Mouse (Mus musculus): ENCODE measurements around the gene Frmd8.

Gene Frmd8

DNA sequence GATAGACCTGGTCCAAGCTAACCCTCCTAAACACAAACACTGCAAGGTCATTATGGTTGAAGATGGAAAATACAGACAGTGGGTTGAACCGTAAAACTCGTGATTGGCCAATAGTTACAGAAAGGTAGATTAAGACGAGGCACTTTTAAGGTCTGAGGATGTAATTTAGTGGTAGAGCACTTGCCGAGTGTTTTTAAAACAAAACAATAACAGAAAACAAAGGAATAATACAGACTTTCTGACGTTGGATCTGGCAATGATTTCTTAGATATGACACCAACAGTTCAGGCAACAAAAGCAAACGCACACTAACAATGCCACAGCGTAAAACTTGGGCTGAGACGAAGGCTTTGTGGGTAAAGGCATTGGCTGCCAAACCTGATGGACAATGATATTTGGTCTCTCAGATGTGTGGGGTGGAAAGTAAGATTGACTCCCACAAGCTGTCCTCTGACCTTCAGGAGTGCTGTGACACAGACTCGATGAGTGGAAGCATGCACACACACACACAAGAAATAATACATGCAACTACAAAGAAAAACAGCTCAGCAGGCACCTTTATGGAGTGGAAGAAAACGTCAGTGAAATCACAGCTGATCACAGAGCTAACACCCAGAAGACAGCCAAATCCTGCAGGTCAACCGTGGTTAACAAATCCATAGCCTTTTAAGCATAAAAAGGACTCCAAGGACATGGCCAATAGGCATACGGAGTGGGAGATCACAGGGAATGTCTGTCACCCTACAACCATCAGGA lies 36.8 kb downstream of the Frmd8 start:
- DNase-seq (ENCODE audit: low spot score), result no peak

DNA sequence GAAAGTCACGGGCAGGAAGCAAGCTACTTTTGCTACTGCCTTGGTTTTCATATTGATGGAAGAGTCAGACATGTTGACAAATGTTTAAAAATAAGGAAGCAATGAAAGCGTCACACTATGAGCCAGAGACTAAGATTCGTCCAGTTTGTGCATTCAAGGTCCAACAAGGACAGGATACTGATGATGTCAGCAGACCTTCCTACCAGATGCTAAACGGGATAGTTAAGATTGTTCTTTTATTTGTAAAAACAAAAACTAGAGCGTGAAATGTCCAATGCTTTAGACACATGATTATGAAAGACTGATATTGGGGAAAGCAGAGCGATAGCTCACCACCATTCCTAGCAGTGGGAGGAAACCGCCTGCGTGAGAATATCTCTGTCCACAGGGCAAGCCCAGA lies 37.5 kb downstream of the Frmd8 start:
- no peak for DNase-seq (ENCODE audit: low spot score)

DNA sequence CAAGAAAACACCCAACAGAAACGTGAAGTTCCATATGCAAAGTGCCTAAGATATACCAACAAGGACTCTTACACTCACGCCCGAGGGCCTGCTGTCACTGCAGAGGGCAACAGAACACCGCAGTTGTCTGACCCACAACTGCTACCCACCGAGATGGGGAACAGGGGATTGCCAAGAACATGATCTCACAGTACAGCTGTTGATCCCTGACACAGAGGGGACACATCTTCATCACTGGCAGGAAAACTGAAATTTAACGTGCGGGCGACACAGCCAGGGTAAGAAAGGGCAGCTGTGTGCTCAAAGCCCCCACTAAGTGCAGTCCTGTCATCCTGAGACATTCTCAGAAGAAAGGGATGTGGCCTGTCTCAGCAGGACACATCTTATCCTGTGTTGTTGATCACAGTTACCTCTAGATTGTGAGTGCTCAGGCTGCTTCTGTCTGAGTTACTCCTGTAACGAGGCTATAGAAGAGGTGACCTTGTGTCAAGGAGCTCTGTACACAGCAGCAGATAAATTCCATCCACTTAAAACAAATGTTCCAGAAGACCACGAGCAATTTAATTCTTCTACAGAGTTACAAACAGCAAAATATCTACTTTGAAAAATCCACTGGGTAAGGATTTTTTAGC lies 38.0 kb downstream of the Frmd8 start:
- no peak for DNase-seq (ENCODE audit: low spot score)

DNA sequence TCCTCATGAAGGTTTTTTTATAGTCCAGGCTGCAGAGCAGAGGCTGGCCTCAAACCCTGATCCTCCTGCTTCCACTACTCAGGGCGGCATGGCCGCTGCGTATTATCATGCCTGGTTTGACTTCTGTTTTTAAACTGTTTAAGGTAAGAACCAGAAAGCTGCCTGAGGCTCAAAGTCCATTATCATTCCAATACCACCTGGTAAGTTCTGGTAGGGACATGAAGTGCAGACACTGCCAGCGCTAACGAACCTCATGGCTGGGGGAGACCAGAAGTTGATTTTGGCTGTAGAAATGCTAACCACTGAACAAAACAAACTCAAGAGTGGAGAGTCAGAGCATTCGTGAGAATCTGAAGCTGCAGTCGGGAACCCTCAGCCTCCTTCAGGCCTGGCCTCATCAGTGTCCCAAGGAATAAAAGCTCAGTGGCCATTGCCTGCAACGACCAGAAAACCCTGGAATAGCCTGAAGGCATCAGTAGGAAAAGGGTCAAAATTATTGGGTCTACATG lies 39.1 kb downstream of the Frmd8 start:
- no peak for DNase-seq (ENCODE audit: low spot score)

DNA sequence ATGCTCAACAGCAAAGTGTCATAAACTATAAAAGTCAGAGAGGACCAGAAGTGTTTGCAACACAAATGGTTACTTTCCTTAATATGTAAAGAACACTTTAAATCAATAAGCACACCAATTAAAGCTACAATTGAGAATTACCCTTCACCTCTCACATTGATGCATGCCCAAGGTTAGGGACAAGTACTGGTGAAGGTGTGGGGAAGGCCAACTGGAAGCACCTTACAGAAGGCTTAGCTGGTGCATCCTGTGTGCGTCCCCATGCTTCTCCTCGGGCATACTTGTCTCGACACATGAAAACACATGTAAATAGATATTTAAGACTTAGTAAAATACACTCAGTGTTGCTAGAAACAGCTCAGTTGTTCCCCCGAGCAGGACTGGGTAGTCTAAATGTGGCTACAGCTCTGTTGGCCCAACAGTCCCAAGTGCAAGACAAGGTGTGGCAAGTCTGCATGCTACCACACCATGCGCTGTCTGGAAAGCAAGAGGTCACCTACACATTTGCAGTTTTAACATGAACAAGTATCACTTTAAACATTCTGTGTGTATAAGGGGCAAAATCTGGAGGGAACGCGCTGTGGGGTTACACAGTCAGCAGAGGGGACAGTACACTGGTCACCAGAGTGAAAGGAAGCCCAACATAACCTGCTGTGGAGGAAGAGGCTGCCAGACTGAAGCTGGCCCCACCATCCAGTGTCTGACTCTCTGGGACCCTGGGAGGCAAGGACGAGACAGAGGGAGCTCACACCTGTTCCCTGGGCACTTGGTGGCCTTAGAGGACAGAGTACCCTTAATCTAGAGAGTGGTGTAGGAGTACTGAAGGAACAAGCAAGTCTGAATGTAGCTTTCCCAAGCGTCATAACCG lies 39.8 kb downstream of the Frmd8 start:
- DNase-seq (ENCODE audit: low spot score), result no peak

DNA sequence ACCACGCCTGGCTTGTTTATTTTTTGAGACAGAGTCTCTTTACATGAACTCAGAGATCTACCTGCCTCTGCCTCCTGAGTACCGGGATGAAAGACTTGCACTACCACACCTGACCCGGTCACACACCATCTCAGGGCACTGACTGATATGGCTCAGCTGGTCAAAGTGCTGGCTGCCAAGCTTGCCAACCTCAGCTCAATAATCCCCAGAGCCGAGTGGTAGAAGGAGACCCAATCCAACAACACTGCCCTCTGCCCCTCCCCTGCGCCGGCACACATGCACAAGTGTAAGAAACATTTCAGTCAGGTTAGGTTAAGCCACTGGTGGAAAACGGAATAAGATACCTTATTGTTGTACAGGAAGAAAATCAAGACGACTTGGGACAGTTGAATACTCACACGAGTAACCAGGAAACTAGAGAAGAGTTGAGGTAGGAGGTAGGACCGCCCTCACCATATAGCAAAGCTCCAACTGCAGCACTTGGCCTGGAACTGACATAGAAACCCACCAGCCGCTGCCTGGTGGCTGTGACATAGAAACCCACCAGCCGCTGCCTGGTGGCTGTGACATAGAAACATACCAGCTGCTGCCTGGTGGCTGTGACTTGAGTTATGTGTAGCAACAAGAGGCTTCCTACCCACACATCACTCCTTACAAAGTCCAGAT lies 40.7 kb downstream of the Frmd8 start:
- DNase-seq (ENCODE audit: low spot score), result no peak

DNA sequence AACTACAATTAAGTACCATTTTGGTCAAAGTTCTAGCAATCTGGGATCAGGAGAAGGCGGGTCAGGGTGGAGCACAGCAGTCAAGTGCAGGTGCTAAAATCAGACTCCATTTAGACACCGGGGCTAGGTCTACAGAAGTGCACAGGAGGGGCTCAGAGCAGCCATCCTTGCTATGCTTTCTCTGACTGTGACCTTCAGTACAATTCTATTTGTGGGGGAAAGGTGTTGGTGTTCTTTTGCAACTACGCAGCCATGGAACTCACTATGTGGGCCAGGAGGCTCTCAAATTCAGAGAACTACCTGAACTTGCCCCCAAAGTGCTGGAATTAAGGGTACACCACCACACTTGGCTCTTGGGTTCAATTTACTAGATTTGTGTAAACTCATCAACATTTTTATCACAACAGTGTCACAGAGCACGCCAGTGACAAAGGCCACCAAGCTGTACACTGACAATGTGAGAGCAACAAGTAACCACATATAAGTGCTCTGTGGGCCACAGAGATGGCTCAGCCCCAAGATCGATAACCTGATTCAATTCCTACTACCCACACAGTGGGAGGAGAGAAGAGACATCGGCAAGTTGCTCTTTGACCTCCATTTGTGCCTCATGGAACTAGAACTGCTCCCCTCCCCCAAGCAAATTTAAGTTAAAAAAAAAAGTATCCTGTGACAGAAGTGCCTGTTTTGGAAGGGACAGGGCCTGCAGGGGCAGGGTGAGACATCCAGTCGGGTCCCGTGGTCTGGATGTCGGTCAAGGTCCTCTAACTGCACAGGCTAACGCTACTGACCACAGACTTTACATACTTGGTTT lies 41.6 kb downstream of the Frmd8 start:
- no peak for DNase-seq (ENCODE audit: low spot score)

DNA sequence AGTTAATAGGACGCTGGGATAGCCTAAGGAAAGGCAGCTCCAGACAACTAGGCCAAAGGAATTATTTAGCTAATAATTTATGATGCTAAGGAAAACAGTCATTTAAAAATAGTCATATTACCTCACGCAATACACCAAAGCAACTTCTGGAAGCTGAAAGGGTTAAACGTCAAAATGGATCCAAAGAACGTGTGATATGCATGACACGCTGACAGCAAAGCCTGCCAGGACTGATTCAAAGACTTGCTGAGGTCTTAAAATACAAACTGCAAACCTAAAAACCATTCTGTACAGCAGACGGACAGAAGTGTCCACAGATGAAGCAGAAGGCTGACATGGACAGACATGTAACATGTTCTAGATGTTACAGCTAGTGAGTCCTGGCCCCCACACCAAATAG lies 42.7 kb downstream of the Frmd8 start:
- DNase-seq (ENCODE audit: low spot score), result no peak

DNA sequence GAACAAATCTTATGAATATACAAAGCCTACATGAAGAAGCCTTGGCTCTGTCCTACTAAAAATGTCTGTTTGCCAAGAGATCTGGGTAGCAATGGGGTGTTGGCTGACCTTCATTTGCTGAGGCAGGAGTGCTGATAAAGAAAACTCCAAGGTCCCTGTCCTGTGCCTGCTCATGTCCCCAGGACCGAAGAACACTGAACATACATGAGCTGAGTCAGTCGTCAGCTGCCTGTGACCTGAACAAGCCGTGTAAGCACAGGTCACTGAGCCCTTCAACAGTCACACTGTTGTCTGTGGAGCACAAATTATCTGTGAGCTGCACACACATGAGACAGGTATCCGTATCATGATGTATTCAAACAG lies 43.1 kb downstream of the Frmd8 start:
- no peak for DNase-seq (ENCODE audit: low spot score)

DNA sequence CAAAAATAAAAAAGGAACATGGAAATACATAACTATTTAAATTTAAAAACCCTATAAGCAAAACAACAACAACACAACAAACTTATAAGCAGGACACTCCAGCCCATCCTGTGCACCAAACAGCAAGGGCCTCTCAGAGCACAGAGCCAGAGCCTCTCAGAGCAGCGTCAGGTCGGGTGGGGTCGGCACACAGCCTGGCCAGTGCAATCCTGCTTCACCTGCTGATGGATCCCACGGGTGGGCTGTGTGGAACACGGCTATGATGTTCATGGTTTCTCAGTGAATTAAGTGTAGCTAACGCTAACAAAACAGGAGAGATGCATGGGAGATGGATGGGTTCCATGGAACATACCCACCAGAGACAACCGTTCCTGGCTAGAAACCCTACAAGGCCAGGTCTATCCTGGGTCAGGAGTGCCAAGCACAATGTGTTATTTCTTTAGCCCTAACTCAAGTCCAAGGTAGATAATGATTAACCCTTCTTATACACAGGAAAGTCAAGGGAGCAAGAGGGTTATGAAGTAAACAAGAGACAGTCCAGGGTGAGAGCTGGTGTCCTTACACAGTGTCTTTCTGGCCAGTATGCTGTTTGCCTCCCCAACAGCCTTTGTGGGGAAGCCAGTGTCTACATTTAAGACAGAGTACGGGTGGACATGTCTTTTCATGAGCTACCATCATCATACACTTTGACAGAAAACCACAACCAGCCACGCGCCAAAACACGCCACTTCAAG lies 43.7 kb downstream of the Frmd8 start:
- DNase-seq (ENCODE audit: low spot score), result no peak

DNA sequence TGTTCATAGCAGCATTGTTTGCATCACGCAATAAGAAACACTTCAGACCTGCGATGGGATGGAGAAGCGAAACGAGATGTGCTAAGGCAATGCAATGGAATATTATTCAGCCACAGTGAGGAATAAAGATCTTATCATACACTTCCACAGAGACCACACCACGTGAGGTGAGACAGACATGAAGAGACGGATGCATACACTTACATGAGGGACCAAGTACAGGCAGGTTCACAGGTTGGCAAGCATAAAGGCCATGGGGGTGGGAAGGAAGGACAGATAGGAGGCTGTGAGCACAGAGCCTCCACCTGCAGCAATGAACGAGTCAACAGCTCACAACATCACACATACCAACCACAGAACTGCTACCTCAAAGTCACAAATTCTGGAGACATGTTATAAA lies 44.3 kb downstream of the Frmd8 start:
- DNase-seq (ENCODE audit: low spot score), result no peak

DNA sequence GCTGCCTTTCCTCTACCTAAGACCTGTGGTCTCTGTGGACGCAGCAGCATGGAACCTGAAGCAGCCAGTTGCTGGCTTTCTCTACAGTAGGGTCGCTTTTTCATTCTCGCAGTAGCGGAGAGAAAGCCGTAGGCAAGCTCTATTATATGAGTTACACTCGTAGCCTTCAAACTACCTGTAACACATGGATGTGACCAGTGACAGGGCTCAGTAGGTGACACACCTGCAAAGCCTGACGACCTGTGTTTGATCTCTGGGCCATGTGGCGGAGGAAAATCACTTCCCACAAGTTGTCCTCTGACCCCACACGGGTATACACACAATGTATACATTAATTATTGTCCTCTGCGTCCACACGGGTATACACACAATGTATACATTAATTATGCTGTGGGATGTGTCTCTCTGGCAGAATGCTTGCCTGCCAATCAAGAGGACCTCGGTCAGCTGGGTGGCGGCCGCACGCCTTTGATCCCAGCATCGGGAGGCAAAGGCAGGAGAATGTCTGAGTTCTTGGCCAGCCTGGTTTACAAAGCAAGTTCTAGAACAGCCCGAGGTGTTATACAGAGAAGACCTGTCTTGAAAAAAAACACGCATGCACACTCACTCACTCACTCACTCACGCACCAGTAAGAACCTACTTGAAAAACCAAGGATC lies 45.0 kb downstream of the Frmd8 start:
- DNase-seq (ENCODE audit: low spot score), result no peak

DNA sequence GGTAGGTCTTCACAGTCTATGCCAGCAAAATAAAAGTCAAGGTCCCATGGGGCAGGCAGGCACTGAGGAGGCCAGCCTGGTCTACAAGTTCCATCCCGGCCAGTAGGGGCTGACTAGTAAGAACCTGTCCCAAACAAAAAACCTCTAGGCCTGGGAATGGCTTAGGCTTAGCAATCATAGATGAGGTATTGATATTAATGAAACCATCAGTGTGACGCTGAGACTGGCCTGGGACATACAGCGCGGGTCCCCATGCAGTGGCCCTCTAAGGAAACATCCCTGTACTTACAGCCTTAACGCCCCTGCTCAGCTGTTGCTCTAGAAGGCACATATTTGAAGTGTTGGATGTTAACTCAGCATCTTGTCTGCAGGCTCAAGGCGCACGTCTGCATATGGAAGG lies 46.2 kb downstream of the Frmd8 start:
- no peak for DNase-seq (ENCODE audit: low spot score)

DNA sequence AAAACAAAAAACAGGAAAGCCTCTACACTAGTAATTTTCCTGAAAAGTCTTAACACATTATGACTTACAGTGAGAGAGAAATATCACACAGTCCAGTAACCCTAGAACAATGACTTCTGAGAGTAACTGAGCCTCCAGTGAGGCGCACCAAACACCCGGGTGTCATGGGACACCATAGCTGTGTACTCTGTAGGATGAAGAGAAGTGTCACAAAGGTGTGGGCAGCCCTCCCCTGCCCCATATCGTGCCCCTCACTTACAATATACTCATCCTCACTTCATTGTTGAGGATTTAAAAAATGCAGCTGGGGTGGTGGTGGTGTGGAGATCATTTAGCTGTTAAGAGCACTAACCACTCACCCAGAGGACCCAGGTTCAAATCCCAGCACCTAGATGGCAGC lies 46.9 kb downstream of the Frmd8 start:
- no peak for DNase-seq (ENCODE audit: low spot score)

DNA sequence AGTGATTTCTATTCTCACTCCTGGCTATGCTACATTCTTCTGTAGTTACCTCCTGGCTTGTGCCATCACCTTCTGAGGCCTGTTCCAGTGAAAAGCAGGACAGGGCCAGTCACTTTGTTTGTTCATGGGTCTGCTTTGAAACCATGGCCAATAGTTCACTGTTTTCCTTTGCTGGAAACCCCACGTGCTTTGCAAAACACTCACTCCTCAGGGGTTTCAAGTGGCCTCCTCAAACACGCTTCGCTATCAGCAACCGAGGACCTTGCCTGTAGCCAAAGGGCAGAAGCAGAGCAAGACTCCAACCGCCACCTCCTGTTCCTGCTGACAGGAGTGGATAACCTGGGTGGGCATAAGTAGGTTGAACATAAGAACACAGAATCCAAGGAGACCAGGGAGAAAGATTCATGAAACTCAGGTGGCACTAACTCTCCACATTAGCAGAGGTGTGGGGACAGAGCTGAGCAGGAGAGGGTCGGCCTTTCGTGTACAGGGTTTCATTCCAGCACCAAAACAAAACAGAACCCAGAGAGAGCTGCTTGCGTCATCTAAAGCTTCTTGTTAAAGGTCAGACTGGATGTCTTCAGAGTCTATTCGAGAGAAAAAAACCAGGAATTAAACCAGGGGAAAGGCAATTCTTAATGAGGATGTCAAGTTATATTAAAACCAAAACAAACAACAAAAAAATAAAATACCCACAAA lies 47.5 kb downstream of the Frmd8 start:
- no peak for DNase-seq (ENCODE audit: low spot score)

DNA sequence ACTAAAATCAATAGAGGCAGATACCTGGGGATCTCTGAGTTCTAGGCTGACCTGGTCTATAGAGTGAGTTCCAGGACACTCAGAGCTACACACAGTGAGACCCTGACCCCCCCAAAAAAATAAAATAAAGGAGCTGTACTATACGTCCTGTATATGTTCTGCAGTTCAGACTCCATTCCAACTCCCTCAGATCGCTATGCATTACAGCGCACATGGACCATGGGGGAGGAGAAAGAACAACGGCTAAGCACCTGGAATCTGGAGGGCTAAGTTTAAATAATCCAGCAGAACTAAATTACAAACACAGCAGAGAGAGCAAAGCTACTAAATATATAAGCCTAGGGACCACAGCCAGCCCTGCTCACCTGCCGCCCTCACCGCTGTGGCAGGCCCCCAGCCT lies 48.0 kb downstream of the Frmd8 start:
- DNase-seq (ENCODE audit: low spot score), result no peak

DNA sequence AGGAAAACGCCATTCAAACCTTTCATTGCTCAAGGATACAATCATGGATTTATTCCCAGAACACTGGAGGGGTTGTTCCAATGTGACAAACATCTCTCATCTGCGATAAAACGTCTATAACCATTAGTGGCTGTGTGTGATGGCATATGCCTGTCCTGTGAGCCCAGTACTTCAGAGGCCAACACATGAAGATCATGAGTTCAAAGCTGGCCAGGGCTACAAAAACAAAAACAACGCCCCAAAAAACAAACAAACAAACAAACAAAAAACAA lies 48.4 kb downstream of the Frmd8 start:
- no peak for DNase-seq (ENCODE audit: low spot score)

DNA sequence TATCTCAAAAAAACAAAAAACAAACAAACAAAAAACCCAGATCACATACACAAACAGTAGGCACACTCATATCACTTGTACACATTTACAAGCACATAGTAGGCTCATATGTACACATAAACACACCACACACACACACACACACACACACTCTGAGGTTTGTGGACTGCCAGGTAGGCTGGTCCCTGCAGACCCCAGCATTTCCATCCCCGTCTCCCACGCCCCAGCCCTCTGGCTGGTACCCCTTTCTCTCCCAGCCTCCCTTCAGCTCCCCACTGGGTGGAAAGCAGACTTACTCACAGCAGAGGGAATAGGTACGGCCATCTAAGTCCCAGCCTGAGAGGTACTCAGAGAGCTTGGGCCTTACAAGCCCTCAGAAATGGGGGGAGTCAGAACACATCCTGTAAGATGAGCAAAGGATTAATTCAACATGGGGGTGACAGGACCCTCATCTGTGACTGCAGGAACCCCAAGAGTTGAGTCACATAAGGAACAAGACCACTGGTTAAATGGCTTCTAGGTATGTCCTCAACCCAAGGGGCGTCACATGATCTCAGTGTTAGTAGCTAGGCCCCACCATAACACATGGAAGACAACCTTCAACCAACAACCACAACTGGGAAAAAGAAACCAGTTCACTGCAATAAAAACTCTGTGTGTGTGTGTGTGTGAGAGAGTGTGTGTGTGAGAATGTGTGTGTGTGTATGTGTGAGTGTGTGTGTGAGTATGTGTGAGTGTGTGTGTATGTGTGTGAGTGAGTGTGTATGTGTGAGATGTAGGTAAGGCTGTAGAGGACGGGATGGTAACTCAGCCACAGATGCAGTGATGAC lies 49.0 kb downstream of the Frmd8 start:
- no peak for DNase-seq (ENCODE audit: low spot score)

Measured in testis, postnatal 14 days (tissue).